Mouse (Mus musculus): ENCODE data around the gene Pard6a. TPM values are rescaled to one million over a fixed set of nuclear protein-coding genes. Genes with fewer than 3 reads are reported as not detected.

Gene Pard6a
- polyA plus RNA-seq, 1 experiment from 2014 or later: 13.2 TPM

DNA sequence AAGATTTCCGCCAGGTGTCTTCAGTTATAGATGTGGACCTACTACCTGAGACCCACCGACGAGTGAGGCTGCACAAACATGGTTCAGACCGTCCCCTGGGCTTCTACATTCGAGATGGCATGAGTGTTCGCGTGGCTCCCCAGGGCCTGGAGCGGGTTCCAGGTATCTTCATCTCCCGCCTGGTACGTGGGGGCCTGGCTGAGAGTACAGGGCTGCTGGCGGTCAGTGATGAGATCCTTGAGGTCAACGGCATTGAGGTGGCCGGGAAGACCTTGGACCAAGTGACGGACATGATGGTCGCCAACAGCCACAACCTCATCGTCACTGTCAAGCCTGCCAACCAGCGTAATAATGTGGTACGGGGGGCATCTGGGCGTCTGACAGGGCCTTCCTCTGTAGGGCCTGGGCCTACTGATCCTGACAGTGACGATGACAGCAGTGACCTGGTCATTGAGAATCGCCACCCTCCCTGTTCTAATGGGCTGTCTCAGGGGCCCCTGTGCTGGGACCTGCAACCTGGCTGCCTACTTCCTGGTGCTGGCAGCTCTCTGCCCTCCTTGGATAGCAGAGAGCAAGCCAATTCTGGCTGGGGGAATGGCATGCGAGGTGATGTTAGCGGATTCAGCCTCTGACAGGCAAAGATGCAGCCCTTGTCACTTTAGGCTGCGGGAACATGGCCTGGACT is 1.9 kb downstream of the Pard6a start:
- no peak for DNase-seq (ENCODE audit: low spot score)
- no peaks in the 10 kb centered on the region for H3K27me3 ChIP-seq (ENCODE audit: control insufficient read depth, insufficient read depth, low read length)
- peaks cover 3% of the 10 kb centered on the region for H3K36me3 ChIP-seq (replicated peaks; ENCODE audit: control insufficient read depth, insufficient read depth, low read depth, low read length)
- 90% methylated on average over 24 of the region's 24 CpGs for WGBS
- no peak overlapping the region for H3K4me2 ChIP-seq (ENCODE audit: low read depth, low read length)
- H3K9ac ChIP-seq (replicated peaks; ENCODE audit: low read length): no peak overlapping the region
- no peak for ATAC-seq (replicated peaks; ENCODE audit: insufficient number of reproducible peaks, low FRiP score, low TSS enrichment, low read depth)
- peaks cover 13% of the 10 kb centered on the region for H3K4me1 ChIP-seq (ENCODE audit: control insufficient read depth, insufficient read depth, low read length)
- H3K4me3 ChIP-seq (ENCODE audit: low read depth, low read length): no peak overlapping the region
- H3K9me3 ChIP-seq (replicated peaks; ENCODE audit: control insufficient read depth, low read length): no peaks in the 10 kb centered on the region
- no peak overlapping the region for H3K27ac ChIP-seq (replicated peaks; ENCODE audit: low read depth, low read length)

DNA sequence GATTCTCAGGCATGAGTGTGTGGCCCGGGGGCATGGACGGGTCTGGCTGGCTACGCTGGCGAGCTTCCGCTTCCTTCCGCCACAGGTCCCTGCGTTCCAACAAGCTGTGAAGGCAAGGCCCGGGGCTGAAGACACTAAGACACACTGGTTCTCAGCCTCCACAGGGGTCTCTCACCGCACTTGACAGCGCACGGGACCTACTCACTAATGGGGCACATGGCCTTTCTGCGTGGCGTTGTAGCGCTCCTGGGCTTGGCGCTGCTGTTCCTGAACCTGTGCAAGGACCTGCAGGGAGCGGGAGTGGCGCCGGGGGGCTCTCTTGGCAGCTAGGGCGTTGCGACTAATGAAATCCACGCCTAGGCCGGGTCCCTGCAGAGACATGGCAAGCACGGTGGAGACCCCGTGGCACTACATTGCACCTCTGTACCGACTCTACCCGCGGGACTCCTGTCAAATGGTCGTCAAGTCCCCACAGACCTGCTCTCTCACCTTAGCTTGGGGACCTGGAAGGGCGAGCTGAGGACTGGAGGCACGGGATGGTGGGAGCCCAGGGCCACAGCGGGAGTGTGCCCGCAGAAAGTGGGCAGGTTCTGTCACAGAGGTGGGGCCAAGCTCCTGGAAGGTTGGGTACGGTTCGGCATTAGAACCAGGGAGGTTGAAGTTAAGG is 3.3 kb downstream of the Pard6a start:
- no peak overlapping the region for H3K9ac ChIP-seq (replicated peaks; ENCODE audit: low read length)
- no peak overlapping the region for H3K4me3 ChIP-seq (ENCODE audit: low read depth, low read length)
- no peak overlapping the region for H3K4me2 ChIP-seq (ENCODE audit: low read depth, low read length)
- H3K36me3 ChIP-seq (replicated peaks; ENCODE audit: control insufficient read depth, insufficient read depth, low read depth, low read length): peaks cover 3% of the 10 kb centered on the region
- WGBS: 92% methylated on average over 34 of the region's 34 CpGs
- no peak for ATAC-seq (replicated peaks; ENCODE audit: insufficient number of reproducible peaks, low FRiP score, low TSS enrichment, low read depth)
- H3K27ac ChIP-seq (replicated peaks; ENCODE audit: low read depth, low read length): no peak overlapping the region
- no peaks in the 10 kb centered on the region for H3K27me3 ChIP-seq (ENCODE audit: control insufficient read depth, insufficient read depth, low read length)
- H3K4me1 ChIP-seq (ENCODE audit: control insufficient read depth, insufficient read depth, low read length): peaks cover 13% of the 10 kb centered on the region
- DNase-seq (ENCODE audit: low spot score): no peak
- H3K9me3 ChIP-seq (replicated peaks; ENCODE audit: control insufficient read depth, low read length): no peaks in the 10 kb centered on the region

GRCm38 (mm10) chr8:105704955-105705354 is 4.0 kb downstream of the Pard6a start:
- WGBS: 91% methylated on average over 6 of the region's 6 CpGs
- Histone ChIP-seq H3K9me3 (replicated peaks; ENCODE audit: control insufficient read depth, low read length) (no peaks in the 10 kb centered on the region), H3K36me3 (replicated peaks; ENCODE audit: control insufficient read depth, insufficient read depth, low read depth, low read length) (peaks cover 3% of the 10 kb centered on the region), H3K4me3 (ENCODE audit: low read depth, low read length) (no peak overlapping the region), H3K27ac (replicated peaks; ENCODE audit: low read depth, low read length) (no peak overlapping the region), H3K4me2 (ENCODE audit: low read depth, low read length) (no peak overlapping the region), H3K27me3 (ENCODE audit: control insufficient read depth, insufficient read depth, low read length) (no peaks in the 10 kb centered on the region), H3K4me1 (ENCODE audit: control insufficient read depth, insufficient read depth, low read length) (peaks cover 12% of the 10 kb centered on the region), H3K9ac (replicated peaks; ENCODE audit: low read length) (no peak overlapping the region)
- ATAC-seq (replicated peaks; ENCODE audit: insufficient number of reproducible peaks, low FRiP score, low TSS enrichment, low read depth) (no peak), DNase-seq (ENCODE audit: low spot score) (no peak)

GRCm38 (mm10) chr8:105706426-105706825 is 5.5 kb downstream of the Pard6a start:
- no peak for DNase-seq (ENCODE audit: low spot score)
- H3K36me3 ChIP-seq (replicated peaks; ENCODE audit: control insufficient read depth, insufficient read depth, low read depth, low read length): peaks cover 3% of the 10 kb centered on the region
- no peak overlapping the region for H3K27ac ChIP-seq (replicated peaks; ENCODE audit: low read depth, low read length)
- H3K9me3 ChIP-seq (replicated peaks; ENCODE audit: control insufficient read depth, low read length): no peaks in the 10 kb centered on the region
- no peak overlapping the region for H3K9ac ChIP-seq (replicated peaks; ENCODE audit: low read length)
- 81% methylated on average over 12 of the region's 12 CpGs for WGBS
- no peak for ATAC-seq (replicated peaks; ENCODE audit: insufficient number of reproducible peaks, low FRiP score, low TSS enrichment, low read depth)
- H3K4me2 ChIP-seq (ENCODE audit: low read depth, low read length): peak overlapping the region; percentile 88
- H3K27me3 ChIP-seq (ENCODE audit: control insufficient read depth, insufficient read depth, low read length): no peaks in the 10 kb centered on the region
- peak overlapping the region; percentile 78; the same call in 1 of the 2 replicates for H3K4me3 ChIP-seq (ENCODE audit: low read depth, low read length)
- peaks cover 9% of the 10 kb centered on the region for H3K4me1 ChIP-seq (ENCODE audit: control insufficient read depth, insufficient read depth, low read length)

DNA sequence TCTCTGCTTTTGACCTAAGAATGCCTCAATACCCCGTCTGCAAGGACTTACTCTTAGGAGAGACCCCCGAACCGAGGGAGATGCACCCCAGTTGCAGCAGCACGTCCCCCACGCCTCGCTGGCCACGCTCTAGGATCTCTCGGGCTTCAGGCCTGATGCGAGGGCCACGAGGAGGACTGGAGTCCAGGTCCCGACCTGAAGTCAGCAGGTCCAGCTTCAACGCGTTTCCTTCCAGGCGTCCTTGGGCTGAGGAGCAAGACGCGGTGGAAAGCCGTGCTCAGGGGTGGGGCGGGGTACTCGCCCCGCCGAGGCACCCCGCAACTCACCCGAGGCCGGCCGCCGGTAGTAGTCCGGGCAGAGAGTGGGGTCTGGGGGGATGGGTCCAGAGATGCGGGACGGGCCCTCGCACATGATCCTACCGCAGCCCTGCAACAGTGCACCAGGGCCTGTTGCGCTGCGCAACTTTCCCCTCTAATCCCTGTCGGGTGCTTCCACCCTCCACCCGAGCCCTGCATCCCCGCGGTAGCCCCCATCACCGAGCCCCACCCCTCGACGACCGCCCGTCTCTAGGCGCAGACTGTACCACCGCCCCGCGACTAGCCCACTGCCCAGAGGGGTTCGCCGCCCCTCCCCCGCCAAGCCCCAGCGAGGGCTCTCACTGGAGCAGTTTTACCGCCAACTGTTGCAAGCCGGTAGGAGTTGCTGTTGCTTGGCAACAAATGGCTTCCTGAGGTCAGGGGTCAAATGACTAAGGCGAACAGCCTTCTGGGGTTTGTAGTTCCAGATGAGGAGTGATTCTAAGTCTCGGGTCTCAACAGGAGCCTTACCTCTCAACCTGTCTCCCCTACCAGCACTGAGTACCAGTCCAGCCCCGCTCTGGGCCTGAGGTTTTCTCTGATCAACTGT is 6.8 kb downstream of the Pard6a start, which contains the start of the genes 4933405L10Rik and Enkd1:
4933405L10Rik (plus strand) TSS at position 158 of the 906 bp plus-strand sequence.
Enkd1 (minus strand) TSS at position 713 of the 906 bp plus-strand sequence.
- DNase-seq (ENCODE audit: low spot score) (peak; percentile 98), ATAC-seq (replicated peaks; ENCODE audit: insufficient number of reproducible peaks, low FRiP score, low TSS enrichment, low read depth) (peak; percentile 90)
- H3K27ac ChIP-seq (replicated peaks; ENCODE audit: low read depth, low read length): 0 out of 2 replicates have a peak within 1 kb of the TSS, but pooled peaks have one; percentile 20
- H3K4me1 ChIP-seq (ENCODE audit: control insufficient read depth, insufficient read depth, low read length): peaks cover 6% of the 10 kb centered on the region
- H3K36me3 ChIP-seq (replicated peaks; ENCODE audit: control insufficient read depth, insufficient read depth, low read depth, low read length): peaks cover 3% of the 10 kb centered on the region
- H3K27me3 ChIP-seq (ENCODE audit: control insufficient read depth, insufficient read depth, low read length): no peaks in the 10 kb centered on the region
- no peaks in the 10 kb centered on the region for H3K9me3 ChIP-seq (replicated peaks; ENCODE audit: control insufficient read depth, low read length)
- under 1% methylated on average over 49 of the region's 55 CpGs for WGBS
- peak within 1 kb of the TSS; percentile 78 for H3K4me3 ChIP-seq (ENCODE audit: low read depth, low read length)
- peak within 1 kb of the TSS; percentile 88 for H3K4me2 ChIP-seq (ENCODE audit: low read depth, low read length)
- peak within 1 kb of the TSS; percentile 86 for H3K9ac ChIP-seq (replicated peaks; ENCODE audit: low read length)

GRCm38 (mm10) chr8:105708675-105709074 is 7.7 kb downstream of the Pard6a start:
- Histone ChIP-seq H3K27me3 (ENCODE audit: control insufficient read depth, insufficient read depth, low read length) (no peaks in the 10 kb centered on the region), H3K4me3 (ENCODE audit: low read depth, low read length) (no peak overlapping the region), H3K9ac (replicated peaks; ENCODE audit: low read length) (no peak overlapping the region), H3K4me1 (ENCODE audit: control insufficient read depth, insufficient read depth, low read length) (peaks cover 6% of the 10 kb centered on the region), H3K27ac (replicated peaks; ENCODE audit: low read depth, low read length) (no peak overlapping the region), H3K9me3 (replicated peaks; ENCODE audit: control insufficient read depth, low read length) (no peaks in the 10 kb centered on the region), H3K4me2 (ENCODE audit: low read depth, low read length) (no peak overlapping the region), H3K36me3 (replicated peaks; ENCODE audit: control insufficient read depth, insufficient read depth, low read depth, low read length) (no peaks in the 10 kb centered on the region)
- ATAC-seq (replicated peaks; ENCODE audit: insufficient number of reproducible peaks, low FRiP score, low TSS enrichment, low read depth) (no peak), DNase-seq (ENCODE audit: low spot score) (no peak)
- 90% methylated on average over 8 of the region's 8 CpGs for WGBS

DNA sequence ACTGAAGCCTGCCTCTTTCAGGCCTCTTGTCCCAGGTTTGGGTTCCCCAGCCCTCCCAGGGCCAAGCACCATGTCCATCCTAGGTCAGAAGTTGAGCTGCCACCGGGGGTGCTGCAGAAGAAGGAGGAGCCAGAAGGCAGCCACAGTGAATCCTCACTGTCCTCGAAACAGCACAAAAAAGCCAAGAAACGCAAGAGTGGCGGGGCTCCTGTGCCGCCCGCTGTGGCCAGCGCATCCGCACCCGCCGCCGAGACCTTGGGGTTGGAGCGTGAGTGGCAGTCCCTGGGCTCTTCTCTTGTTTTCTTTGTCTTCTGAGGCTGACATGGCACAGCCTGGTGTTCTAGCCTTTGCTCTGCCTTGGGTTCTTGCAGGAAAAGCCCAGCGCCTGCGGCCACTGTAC is 8.4 kb downstream of the Pard6a start:
- no peak overlapping the region for H3K9ac ChIP-seq (replicated peaks; ENCODE audit: low read length)
- H3K27me3 ChIP-seq (ENCODE audit: control insufficient read depth, insufficient read depth, low read length): no peaks in the 10 kb centered on the region
- H3K27ac ChIP-seq (replicated peaks; ENCODE audit: low read depth, low read length): no peak overlapping the region
- peaks cover 6% of the 10 kb centered on the region for H3K4me1 ChIP-seq (ENCODE audit: control insufficient read depth, insufficient read depth, low read length)
- no peak overlapping the region for H3K4me2 ChIP-seq (ENCODE audit: low read depth, low read length)
- H3K4me3 ChIP-seq (ENCODE audit: low read depth, low read length): no peak overlapping the region
- DNase-seq (ENCODE audit: low spot score) (no peak), ATAC-seq (replicated peaks; ENCODE audit: insufficient number of reproducible peaks, low FRiP score, low TSS enrichment, low read depth) (no peak)
- WGBS: 73% methylated on average over 14 of the region's 14 CpGs
- no peaks in the 10 kb centered on the region for H3K9me3 ChIP-seq (replicated peaks; ENCODE audit: control insufficient read depth, low read length)
- H3K36me3 ChIP-seq (replicated peaks; ENCODE audit: control insufficient read depth, insufficient read depth, low read depth, low read length): no peaks in the 10 kb centered on the region
